Mouse (Mus musculus): ENCODE results near the gene Cnih3. TPM values are rescaled to one million over a fixed set of nuclear protein-coding genes. Genes with fewer than 3 reads are reported as not detected.

Gene Cnih3
- 10 to 100 TPM; 63.1 to 64.6 (median 64.1) TPM for total RNA-seq (2022)

DNA sequence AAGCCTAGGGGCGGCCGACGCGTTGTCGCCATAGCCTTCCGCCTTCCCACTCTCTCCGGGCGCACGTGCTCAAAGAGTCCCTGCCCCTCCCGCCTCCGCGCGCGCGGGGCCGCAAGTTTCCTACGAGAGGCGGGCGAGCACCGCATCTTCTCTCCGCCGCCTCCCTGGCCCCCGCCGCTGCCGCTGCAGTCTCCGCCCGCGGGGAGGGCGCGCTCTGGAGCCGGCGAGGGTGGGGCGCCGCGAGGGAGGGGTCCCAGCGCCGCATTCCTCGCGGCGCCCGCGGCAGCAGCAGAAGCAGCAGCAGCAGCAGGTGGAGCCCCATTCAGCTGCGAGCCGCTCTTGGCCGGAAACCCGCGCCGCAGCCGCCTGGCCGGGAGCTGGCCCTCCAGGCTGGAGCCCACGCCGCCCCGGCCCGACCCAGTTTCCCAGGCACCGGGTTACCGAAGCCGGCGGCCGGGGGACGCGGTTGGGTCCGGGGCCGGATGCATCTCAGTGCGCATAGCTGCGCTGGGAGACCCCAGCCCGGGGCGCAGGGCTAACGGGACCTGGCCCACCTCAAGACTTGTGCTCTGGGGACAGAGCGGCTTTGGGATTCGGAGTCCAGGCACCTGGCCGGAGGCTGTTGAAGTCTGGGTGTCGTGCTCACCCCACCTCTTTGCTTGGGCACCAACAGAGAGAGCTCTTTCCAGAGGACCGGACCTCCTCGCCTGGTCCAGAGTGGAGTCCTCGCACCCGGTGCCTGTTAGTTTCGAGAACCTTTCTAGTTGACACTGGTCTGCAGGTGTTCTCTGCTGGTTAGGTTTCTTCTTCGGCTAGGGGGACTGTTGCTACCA, at the start of gene Cnih3:
Cnih3 (plus strand) TSS at position 262 of the 833 bp plus-strand sequence.
- DNase-seq (ENCODE audit: low spot score in 2 of 2): peak in 1 of 2 experiments; percentile 48

GRCm38 (mm10) chr1:181307981-181308380, 44.4 kb upstream of the Cnih3 start:
- no peak for DNase-seq (ENCODE audit: low spot score in 2 of 2)

DNA sequence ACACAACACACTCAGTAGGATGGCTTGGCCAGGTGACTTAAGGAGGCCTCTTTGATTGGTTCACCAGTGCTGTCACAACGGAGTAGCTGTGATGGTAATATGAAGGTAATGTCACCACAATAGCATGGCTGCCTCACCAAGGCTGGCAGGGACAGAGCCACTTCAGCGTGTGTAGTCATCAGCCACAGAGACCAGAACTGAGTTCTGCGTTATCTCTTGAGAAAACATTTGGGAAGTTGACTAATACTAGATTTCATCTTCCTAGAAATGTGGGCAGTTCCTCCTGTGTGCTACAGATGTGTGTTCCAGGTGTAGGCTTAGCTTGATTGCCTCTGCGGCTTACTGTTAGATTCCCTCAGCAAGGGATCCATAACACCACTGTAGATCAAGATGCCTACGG, 41.7 kb upstream of the Cnih3 start:
- DNase-seq (ENCODE audit: low spot score in 2 of 2): no peak

- DNase-seq (ENCODE audit: low spot score in 2 of 2): no peak
Observed at GRCm38 (mm10) chr1:181312115-181313045, 40.0 kb upstream of the Cnih3 start.

- no peak for DNase-seq (ENCODE audit: low spot score in 2 of 2)
Observed at GRCm38 (mm10) chr1:181313046-181313415, 39.4 kb upstream of the Cnih3 start.

GRCm38 (mm10) chr1:181314301-181314700, 38.1 kb upstream of the Cnih3 start:
- DNase-seq (ENCODE audit: low spot score in 2 of 2): no peak

DNA sequence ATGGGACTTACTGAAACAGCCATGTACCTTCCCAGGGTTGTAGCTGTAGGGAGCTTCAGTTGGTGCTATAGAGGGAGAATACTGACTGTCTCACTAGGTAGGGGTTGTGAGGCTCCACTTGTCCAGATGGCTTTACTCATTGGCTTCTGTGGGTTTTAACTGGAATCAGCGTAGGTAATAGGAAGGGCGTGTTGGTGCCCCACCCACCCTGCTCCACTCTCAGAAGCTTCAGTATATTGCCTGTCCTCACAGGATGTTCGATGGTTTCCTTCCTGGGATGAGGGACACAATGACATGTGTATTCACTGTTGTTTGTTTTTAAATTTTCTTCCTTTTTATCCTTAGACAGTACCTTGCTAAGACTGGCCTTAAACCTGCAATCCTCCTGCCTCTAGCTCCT, 37.1 kb upstream of the Cnih3 start:
- no peak for DNase-seq (ENCODE audit: low spot score in 2 of 2)

DNA sequence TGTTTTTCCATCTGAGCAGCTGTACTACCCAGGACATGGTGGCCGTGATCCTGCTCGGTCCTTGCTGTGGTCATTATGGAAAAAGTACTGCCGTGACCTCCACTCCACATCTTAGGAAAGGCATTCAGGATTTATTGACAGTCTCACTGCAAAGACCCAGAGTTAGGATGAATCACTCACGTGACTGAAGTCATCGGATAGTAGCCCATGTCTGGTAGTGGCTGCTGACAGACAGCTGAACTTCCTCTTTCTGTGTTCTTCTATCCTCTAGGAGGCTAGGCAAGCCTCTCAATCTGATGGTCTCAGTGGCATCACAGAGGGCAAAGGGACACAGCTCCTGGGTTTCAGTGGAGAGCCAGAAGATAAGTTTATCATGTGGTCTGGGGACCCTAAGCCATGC, 35.9 kb upstream of the Cnih3 start:
- no peak for DNase-seq (ENCODE audit: low spot score in 2 of 2)

GRCm38 (mm10) chr1:181319466-181319865, 33.0 kb upstream of the Cnih3 start:
- DNase-seq (ENCODE audit: low spot score in 2 of 2): no peak

- DNase-seq (ENCODE audit: low spot score in 2 of 2): peak in 1 of 2 experiments; percentile 27
Observed at GRCm38 (mm10) chr1:181321149-181321548, 31.3 kb upstream of the Cnih3 start.

GRCm38 (mm10) chr1:181323134-181323533, 29.3 kb upstream of the Cnih3 start:
- no peak for DNase-seq (ENCODE audit: low spot score in 2 of 2)

DNA sequence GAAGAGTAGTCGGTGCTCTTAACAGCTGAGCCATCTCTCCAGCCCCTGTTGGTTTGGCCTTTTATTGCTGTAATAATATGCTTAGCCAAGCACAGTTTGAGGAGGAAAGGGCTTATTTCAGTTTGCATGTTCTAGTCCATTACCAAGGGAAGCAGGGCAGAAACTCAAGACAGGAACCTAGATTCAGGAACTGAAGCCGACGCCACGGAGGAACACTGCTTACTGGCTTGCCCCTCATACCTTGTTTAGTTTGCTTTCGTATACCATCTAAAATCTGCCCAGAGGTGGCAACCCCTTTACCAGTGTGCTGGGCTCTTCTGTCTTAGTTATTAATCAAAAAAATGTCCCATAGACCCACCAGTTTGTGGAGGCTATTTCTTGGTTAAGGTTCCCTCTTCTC, 25.3 kb upstream of the Cnih3 start:
- DNase-seq (ENCODE audit: low spot score in 2 of 2): no peak

DNA sequence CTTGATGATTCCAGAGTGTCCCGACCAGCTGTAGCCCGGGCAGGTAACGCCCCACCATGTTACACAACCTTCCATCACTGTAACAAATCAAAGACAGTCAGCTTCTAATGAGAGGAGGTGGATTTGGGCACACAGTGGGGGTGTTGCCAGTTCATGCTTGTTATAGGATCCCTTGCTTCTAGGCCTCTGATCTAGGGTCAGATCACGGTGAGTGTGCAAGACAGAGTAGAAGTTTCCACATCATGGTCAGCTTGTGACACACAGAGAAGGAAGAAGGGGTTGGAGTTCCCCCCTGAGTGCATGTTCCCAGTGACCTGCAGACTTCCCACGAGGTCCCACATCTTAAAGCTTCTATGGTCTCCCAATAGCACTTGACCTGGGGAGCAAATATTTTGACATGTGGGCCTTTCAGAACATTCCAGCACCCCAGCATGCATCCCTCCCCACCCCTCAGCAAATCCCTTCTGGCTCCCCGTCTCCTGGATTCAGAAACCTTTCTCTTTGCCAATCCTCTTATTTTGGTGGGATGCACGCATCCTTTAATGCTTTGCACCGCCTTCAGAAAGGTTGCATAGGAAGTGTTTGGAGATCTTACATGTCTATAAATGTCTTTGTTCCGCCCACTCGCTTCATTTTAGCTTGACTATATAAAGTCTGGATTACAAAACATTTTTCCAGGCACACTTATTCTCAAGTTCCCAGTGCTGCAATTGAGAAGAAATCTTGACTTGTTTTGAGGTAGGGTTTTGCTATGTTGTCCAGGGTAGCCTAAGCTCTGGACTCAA, 24.6 kb upstream of the Cnih3 start:
- DNase-seq (ENCODE audit: low spot score in 2 of 2): peak in 1 of 2 experiments; percentile 56

DNA sequence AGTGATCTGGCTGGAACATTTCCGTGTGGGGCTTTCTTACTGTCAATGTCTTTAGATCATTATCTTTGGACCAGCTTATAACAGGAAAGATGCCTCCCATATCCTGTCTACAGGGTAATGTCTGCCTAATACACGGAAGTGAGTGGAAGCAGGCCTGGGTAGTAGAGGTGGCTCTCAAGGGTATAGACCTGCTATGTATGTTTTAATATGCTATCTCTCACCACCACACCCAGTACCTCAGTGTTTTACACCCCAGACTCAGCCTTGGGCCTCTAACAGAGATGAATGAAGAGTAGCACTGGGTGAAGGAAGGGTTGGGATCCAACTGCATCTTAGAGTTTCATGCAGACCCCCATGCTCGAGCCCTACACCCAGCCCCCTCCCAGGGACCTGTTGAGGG, 23.3 kb upstream of the Cnih3 start:
- no peak for DNase-seq (ENCODE audit: low spot score in 2 of 2)

DNA sequence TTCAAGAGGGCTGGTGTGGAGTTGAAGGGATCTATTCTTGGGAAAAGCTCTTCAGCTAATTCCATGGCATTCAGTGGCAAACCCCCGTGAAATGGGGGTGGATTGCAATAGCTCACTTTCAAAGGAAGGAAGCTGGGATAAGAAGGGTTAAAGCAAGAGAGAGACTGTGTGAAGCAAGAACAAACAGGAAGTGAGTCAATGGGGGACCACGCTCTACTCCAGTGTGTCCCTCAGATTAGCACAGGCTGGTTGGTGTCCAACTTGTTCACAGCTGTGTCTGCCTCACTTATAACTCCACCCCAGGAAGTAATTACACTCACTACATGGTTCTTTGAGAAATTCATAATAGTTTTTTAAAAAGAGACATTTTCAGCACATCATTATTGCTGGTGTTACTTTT, 19.8 kb upstream of the Cnih3 start:
- DNase-seq (ENCODE audit: low spot score in 2 of 2): no peak

- no peak for DNase-seq (ENCODE audit: low spot score in 2 of 2)
Observed at GRCm38 (mm10) chr1:181334329-181335018, 18.0 kb upstream of the Cnih3 start.

DNA sequence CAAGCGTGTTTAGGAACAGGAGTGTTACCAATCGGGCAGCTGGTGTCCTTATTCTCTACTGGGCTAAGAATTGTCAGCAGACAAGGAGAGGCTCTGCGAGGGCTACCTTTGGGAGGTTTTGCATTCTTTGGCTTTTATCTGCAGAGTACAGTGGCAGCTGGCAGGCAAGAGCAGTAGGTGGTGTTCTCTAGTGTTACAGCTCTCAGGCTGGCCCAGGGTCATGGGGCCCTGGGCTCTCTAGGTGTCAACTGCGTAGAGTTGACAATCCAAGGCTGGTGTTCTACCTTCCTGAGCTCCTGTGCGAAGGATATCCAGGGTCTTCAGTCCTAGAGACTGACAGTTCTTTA, 17.4 kb upstream of the Cnih3 start:
- no peak for DNase-seq (ENCODE audit: low spot score in 2 of 2)

GRCm38 (mm10) chr1:181335388-181335787, 17.0 kb upstream of the Cnih3 start:
- no peak for DNase-seq (ENCODE audit: low spot score in 2 of 2)

- no peak for DNase-seq (ENCODE audit: low spot score in 2 of 2)
Observed at GRCm38 (mm10) chr1:181336857-181337256, 15.6 kb upstream of the Cnih3 start.

DNA sequence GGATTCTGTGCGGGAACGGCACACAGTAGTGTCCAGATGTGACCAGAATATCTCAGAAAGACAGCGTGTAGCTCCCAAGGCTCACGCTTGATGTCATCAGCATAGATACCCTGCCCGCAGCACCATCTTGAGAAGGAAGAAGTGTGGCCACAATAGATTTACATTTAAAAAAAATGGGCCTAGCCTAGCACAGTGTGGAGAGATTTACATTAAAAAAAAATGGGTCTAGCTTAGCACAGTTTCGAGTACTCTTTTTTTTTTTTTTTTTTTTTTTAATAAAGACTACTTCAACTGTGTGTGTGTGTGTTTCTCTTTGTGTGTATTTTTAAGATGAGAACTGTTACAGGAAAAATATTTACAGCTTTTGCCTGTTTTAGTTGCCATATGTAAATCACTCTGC, 13.3 kb upstream of the Cnih3 start:
- DNase-seq (ENCODE audit: low spot score in 2 of 2): no peak

DNA sequence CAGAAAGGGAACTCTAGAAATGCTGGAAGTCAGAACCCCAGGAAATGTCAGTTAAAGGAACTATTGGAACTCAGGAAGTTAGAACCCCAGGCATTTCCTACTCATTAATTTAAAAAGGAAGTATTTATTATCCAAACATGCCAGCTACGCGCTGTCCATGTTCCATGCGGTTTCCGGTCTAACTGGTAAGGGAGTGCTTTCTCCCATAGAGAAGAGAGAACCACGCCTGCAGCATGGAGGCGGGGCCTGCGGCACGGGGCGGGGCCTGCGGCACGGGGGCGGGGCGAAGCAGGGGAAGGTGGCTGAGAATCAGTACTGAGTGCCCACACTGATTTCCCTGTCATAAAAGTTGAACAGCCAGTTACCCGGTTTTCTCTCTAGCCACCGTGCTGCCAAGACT, 6.9 kb upstream of the Cnih3 start:
- DNase-seq (ENCODE audit: low spot score in 2 of 2): no peak

Measured in left cerebral cortex, adult 8-10 months (tissue).